Mouse (Mus musculus) gastrocnemius, postnatal 4 days (tissue): ENCODE data around the gene Nsl1. TPM values are rescaled to one million over a fixed set of nuclear protein-coding genes. Genes with fewer than 3 reads are reported as not detected.

Experiments used
- DNase-seq, 2 experiments: peaks; one replicate each; pipeline ENCODE4 v3.0.0; 2021 to 2022; ENCODE audit warnings: low spot score in 2 of 2, mixed read lengths in 2 of 2
- total RNA-seq, 2 experiments: library from RNA; stranded (reverse); gene quantifications; 2 replicates each; pipeline ENCODE4 v1.2.3; 2021

Nsl1 gene
- total RNA-seq, 2 experiments from 2014 or later = 3.9 to 4.5 TPM

GRCm38 (mm10) chr1:191092050-191092449, 29.2 kb downstream of the Nsl1 start:
- no peak for DNase-seq

- no peak for DNase-seq
Measured at GRCm38 (mm10) chr1:191093578-191093977, 30.8 kb downstream of the Nsl1 start.

- DNase-seq = no peak
Measured at GRCm38 (mm10) chr1:191095019-191095418, 32.2 kb downstream of the Nsl1 start.

GRCm38 (mm10) chr1:191096871-191097681, 34.3 kb downstream of the Nsl1 start:
- DNase-seq = no peak

GRCm38 (mm10) chr1:191097802-191098747, 35.3 kb downstream of the Nsl1 start, which contains the start of gene Batf3:
Gene Batf3 (plus strand): TSS chr1:191097847.
- peak; percentile 46 to 64 for DNase-seq

GRCm38 (mm10) chr1:191099114-191099513, 36.3 kb downstream of the Nsl1 start:
- DNase-seq = no peak

DNA sequence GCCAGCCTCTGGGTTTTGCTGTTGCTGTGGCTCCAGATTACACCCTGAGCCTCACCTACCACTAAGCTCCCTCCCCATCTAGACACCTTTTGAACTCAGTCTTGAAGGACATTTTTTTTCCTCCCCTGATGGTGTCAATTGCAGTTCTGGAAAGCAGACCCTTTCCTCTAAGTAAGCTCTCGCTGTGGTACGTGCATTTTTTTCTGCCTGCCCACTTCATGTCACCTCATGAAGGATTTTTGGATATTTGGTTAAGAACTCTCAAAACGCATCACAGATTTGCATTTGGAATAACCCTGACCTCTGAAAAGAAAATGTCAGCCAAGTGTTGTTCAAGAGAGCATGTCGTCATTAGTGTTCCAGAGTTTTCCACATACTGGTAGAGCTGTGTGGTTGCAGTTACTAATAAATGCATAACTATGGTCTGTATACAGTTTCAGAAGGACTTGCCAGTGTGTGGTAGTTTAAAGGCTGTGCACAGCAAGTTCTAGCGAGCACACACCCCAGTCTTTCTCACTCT, 37.0 kb downstream of the Nsl1 start:
- DNase-seq = no peak

DNA sequence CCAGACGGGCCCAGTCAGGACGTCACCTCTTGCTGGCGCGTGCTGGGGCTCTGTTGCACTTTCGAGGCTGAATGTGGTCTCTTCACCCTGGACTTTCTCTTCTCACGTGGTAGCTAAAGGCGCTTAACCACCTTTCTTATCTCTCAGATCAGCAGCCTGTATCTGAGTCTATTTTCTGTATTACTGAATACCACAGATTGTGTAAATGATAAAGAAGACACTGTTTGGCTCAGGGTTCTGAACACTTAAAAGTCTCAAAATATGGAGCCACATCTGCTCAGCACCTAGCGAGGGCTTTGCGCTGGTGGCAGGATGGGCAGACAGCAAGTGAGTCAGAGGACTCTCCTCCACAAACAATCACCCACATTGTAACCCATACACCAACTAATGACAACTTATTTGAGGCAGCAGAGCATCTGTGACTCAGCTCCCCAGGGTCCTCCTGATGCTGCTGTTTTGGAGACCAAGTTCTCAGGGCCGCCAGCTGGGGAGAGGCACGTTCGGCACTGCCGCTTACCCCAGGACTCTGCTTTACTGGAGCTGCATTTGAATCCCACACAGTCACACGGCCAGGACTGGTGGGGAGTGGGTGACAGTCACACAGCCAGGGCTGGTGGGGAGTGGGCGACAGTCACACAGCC, 40.0 kb downstream of the Nsl1 start:
- no peak for DNase-seq

DNA sequence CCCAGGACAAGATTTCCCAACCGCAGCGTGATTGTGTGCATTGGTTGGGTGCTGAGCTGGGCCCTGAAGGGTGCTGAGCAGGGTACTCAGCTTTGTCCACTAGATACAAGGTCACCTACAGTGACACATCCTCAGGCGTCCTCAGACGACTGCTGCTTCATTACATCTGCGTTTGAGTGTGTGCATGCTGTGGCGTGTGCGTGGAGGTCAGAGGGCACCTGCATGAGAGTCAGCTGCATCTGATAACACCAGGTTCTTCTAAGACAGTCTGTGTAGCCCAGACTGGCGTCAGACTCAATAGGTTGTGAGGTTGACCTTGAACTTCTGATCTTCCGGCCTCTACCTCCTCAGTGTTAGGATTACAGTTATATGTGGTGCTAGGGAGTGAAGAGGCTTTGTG, 42.4 kb downstream of the Nsl1 start:
- no peak for DNase-seq

GRCm38 (mm10) chr1:191107306-191107705, 44.5 kb downstream of the Nsl1 start:
- DNase-seq = no peak

- DNase-seq = no peak
Measured at GRCm38 (mm10) chr1:191109907-191110306, 47.1 kb downstream of the Nsl1 start.

GRCm38 (mm10) chr1:191111146-191111545, 48.3 kb downstream of the Nsl1 start:
- DNase-seq = no peak

DNA sequence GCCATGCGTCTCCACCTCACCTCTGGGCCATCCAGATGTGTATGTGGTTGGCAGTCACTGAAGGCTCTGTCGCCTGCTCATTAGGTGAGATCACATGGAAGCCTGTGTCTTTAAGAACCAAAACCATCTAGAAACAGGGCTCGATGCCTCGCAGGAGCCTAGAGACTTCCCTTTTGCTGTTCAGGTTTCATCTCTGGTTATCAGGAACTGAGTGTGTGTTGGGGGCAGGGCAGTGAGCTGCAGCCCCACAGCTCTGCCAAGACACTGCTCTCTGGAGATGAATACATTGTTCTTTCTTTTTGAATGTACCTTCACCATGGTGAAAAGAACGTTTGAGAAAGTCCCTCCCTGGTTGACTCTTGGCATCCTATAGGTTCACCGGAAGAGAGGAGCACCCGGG, 52.1 kb downstream of the Nsl1 start:
- no peak for DNase-seq

DNA sequence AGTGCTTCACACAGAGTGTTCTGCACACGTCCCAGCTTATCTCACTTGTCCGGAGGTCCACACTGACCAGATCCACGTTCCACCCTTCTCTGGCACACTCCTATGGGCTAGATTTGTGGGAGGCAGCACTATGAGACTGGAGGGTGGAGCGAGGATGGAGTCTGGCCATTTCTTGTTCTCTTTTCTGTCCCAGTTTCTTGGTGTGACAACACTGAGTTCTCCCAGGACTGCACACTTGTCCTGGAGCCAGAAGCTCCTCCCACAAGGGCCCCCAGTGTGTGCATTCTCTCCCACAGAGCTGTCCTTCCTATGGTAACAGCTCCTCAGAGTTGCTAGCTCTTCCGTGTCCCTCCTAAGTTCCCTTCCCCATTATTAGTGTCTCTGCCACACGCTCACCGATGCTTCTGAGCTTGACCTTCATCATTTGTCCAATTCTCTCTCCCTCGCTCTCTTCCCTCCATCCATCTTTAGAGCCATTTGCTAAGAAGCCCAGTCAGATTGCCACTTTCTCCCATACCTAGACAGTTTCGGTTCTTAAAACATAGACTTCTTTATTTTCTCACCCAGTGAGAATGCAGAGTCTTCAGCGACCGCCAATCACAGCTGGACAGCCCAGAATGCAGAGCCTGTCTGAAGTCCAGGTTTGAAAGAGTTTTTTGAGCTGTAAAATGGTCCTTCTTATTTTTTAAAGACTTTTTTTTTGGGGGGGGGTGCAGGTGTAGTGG, 52.9 kb downstream of the Nsl1 start:
- no peak for DNase-seq

- DNase-seq = no peak
Measured at GRCm38 (mm10) chr1:191122744-191123143, 59.9 kb downstream of the Nsl1 start.

DNA sequence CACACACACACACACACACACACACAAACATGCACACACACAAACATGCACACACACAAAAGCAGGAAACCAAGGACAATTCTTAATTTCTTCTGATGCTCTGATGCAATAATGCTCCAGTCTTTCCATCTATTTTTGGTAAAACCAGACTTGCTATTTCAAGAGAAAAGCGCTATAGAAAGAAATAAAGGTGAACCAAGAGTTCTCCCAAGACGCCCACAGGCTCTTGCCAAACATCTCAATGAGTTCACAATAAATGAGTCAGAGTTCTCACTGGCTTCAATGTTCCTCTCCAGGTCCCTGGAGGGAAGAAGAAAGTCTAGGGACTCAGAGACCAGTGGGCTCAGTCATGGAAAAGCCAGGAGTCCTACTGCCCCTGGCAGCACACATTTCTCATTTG, 60.9 kb downstream of the Nsl1 start:
- no peak for DNase-seq

DNA sequence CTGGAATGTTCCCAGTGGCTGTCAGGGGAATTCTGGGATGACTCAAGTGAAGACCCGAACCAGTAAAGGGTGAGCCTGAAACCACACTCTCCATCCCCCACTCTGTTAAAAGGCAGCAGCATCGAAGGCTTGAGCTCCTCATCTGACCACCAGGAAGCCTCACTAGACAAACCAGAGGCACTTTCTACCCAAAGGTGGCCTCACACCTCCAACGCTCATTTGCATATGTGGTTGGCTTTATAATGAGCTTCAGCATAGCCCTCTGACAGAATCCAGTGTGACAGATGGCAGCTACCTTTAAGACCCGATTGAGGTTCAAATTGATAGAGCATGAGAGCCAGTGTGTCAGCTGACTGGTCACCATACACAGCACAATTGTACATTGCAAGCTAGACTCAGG, 61.5 kb downstream of the Nsl1 start:
- no peak for DNase-seq

- DNase-seq = peak; percentile 66
Measured at GRCm38 (mm10) chr1:191125811-191126638, 63.2 kb downstream of the Nsl1 start.

DNA sequence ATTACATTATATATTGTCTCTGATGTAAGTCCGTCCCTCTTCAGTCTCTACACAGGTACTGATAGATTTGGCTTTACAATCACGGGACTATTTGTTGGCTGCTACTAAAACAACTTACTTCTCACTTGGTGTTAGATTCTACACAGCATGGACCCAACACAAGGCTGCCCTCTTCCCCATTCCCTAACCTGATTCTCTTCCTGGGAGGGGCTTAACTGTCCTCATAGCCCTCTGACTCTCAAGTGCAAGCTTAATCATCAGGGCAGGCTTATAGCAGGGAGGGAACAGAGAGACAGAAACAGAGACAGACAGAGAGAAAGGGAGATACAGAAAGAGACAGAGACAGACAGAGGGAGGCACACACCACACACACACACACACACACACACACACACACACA, 68.9 kb downstream of the Nsl1 start:
- DNase-seq = no peak

GRCm38 (mm10) chr1:191132240-191132639, 69.4 kb downstream of the Nsl1 start:
- DNase-seq = no peak
